Mouse (Mus musculus) regulatory T cell (primary cell): ENCODE results near the gene Nfrkb.

Source experiments
- in situ Hi-C: fragments of 300-600 bp; cut with MboI, MseI; formaldehyde crosslinking; loops from one replicate; pipeline ENCODE4 v1.15.1; 2025; ENCODE audit warnings: high pct_unique_total_duplicates

Gene Nfrkb

DNA sequence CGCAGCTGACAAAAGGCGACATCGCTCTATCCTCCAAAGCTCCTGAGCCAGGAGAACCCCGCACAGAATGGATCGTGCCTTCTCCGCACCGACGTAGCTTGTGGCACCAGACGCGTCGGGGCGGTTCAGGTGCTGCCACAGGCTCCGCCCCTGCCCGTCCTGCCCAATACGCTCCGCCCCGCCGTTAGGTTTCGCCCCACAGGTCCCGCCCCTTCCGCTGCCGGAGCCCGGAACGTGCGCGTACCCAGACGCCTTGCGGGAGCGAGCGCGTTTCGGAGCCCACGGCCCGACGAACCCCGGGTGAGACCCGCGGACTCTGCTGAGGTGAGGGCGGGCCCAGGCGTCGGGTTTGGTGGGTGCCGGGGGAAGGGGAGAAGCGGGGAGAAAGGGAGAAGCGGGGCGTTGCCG is at the start of gene Nfrkb:
Nfrkb (plus strand) TSS at position 246 of the 408 bp plus-strand sequence.
- in situ Hi-C loops, result loop anchor here (10.0 kb wide), 1 partner anchor 351 kb away; the partner anchor contains the start of gene Zbtb44

- in situ Hi-C loops, result no loop called here
These were observed 41.6 kb upstream of the Nfrkb start for GRCm38 (mm10) chr9:31344289-31344831.

DNA sequence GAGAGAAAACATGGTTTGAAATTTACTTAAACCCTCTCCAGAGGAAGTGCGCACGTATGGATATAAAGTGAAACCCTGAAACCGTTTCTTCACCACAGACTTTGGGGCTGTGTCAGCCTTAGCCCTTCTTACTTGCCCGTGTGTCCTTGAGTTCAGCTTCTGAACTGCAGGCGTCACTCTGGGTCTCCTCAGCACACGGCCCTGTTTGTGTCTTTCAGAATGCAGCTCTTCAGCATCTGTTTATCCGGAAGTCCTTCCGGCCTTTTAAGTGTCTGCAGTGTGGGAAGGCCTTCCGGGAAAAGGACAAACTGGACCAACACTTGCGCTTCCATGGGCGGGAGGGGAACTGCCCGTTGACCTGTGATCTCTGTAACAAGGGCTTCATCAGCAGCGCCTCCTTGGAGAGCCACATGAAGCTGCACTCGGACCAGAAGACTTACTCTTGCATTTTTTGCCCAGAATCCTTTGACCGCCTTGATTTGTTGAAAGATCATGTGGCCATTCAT is 39.4 kb upstream of the Nfrkb start:
- in situ Hi-C loops, result no loop called here

DNA sequence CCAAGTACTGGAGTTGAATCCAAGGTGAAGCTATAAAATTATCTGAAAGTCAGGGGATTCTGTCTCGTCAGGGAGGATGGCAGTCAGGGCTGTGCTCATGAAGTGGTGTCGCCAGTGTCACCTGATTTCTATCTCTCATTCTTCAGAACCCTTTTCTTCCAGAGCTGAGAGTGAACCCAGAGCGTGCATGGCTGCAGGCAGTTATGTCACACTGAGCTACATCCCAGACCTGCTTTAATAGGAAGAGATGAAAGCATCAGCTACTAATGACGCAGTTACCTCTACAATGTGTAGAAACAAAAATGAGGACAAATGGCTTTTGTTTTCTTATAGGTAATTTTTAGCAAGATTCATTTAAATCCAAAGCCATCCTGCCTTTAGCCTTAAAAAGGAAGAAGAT is 37.5 kb upstream of the Nfrkb start:
- in situ Hi-C loops, result no loop called here

DNA sequence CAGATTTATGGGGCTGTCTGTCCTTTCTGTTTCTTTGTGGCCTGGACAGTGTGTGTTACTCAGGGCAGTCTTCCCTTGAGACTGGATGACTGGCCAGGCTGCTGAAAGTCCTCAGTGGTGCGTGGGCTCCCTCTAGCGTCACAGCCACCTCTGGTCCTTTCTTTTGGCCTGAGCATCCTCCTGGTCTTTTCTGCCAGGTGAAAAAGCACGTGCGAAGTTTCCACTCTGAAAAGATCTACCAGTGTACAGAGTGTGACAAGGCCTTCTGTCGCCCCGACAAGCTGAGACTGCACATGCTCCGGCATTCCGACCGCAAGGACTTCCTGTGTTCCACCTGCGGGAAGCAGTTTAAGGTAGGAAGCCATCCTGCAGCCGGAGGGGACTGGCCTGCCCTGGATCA is 37.1 kb upstream of the Nfrkb start:
- in situ Hi-C loops, result no loop called here

DNA sequence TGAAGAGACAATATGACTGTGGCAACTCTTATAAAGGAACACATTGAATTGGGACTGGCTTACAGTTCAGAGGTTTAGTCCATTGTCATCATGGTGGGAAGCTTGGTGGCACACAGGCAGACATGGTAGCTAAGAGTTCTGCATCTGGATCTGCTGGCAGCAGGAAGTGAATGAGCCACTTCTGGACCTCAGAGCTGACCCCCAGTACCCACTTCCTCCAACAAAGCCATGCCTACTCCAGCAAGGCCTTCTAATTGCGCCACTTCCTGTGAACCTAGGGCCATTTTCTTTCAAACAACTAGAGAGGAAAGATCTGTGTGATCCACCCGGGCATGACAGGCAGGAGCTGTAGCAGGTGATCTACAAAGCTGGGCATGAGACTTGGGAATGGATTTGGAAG is 33.3 kb upstream of the Nfrkb start:
- in situ Hi-C loops, result loop anchor here (5.0 to 25.0 kb wide), 2 partner anchors 190 to 1715 kb away; no protein-coding TSS in a partner anchor

DNA sequence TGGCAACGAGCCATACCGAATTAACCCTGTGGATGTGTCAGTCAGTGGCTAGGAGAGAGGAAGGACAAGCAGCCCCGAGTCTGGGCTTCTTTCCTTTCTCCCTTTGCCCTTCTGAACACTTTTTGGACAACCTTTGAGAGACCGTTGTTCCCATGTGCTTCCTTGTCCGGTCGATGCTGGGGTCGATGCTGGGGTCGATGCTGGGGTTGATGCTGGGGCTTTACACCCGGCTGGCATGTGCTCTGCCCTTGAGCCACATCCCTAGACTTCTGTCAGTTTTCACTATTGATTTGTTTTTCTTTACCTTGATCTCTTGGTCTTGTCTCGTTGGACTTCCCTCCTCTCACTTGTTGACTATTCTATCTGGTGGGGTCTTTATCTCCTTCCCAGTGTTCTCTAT is 32.5 kb upstream of the Nfrkb start:
- in situ Hi-C loops, result loop anchor here (5.0 to 25.0 kb wide), 2 partner anchors 191 to 1716 kb away; no protein-coding TSS in a partner anchor

- in situ Hi-C loops, result loop anchor here (5.0 to 25.0 kb wide), 2 partner anchors 192 to 1717 kb away; no protein-coding TSS in a partner anchor
These were observed 31.9 kb upstream of the Nfrkb start for GRCm38 (mm10) chr9:31354051-31354450.

GRCm38 (mm10) chr9:31363698-31364609 is 22.0 kb upstream of the Nfrkb start:
- in situ Hi-C loops, result loop anchor here (25.0 kb wide), 1 partner anchor 1727 kb away; no protein-coding TSS in a partner anchor

GRCm38 (mm10) chr9:31365086-31365485 is 20.9 kb upstream of the Nfrkb start:
- in situ Hi-C loops, result loop anchor here (25.0 kb wide), 1 partner anchor 1728 kb away; no protein-coding TSS in a partner anchor

DNA sequence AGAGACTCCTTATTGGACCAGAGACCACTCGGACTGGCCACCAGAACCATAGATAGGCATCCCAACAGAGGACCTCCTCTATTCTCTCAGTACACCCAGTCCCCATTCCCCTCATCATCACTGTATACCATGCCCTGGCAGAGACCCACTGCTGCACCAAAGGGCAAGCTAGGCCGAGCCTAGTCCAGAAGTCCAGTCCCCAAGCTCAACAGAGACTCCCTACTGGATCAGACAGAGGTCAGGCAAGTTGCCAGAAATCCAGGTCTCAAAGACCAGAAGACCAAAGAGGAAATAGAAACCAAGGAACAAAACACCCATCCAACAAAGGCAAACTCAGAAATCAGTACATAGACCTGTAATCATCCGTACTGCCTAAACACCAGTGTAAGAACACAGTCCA is 14.3 kb upstream of the Nfrkb start:
- in situ Hi-C loops, result loop anchor here (25.0 kb wide), 1 partner anchor 1734 kb away; no protein-coding TSS in a partner anchor

DNA sequence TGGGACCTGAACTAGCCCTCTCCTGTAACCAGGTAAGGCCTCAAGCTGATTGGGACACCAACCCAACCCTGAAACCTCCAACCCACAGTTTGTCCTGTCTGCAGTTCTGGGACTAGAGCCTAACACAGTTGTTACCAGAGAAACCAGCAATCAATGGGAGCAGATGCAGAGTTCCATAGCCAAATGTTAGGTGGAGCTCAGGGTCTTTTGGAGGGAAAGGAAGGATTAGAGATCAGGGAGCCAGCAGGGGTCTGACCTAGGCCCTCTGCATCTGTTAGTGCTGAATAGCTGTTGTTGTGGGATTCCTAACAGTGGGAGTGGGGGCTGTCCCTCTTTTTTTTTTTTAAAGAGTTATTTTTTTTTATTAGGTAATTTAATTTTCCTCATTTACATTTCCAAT is 9.3 kb upstream of the Nfrkb start:
- in situ Hi-C loops, result no loop called here

- in situ Hi-C loops, result loop anchor here (10.0 kb wide), 1 partner anchor 350 kb away; the partner anchor contains the start of gene Zbtb44
These were observed 1.0 kb upstream of the Nfrkb start for GRCm38 (mm10) chr9:31384786-31385499.

DNA sequence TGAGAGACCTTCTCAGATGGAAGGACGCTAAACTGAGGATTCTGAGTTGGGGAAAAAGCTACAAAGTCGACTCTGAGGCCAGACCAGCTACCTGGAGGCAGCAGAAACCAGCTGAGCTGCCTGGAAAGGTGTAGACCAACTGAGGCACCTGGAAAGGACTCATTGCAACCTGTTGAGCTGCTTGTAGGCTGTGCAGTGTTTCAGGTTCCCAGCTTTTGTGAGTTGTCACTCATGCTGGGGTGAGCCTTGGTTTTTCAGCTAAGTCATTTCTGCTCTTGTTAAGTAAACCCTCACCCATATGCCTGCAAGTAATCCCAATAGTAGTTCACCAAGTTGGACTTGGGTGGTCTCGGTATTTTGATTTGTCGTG is 507 bp upstream of the Nfrkb start:
- in situ Hi-C loops, result loop anchor here (10.0 kb wide), 1 partner anchor 351 kb away; the partner anchor contains the start of gene Zbtb44

DNA sequence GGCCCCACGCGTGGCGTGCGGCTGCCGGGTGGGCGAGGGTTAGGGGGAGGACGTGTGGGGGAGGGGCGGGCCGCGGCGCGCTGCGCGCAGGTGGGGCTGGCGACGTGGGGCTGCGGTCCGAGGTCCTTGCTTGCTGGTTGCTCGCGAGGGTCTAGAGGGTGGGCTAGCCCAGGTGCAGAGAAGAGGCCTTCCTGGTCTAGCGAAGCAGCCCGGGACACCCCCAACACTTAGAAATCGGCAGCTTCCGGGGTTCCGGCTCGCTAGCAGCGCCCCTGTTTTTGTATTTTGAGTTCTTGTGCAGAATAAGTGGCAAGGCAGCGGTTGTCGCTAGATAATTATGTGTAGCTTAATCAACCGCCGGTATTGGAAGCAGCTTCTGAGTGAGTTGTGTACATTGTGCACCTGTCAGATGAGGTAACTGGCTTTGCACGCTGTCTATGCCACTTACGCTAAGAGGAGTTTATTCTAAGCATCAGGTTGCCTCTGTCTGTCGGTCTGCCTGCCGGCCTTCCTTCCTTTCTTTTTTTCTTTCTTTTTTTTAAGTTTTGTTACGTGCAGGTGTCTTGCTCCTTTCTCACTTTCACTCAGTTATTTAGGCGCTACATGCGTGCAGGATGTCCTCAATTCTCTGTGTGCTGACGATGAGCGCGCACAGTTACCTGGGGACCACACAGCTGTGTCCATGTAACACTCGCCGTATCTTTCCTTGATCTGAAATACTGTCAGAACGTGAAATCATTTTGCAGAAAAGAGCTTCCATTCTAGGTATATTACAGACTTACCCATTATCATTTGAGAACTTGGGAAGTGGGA is 582 bp downstream of the Nfrkb start:
- in situ Hi-C loops, result loop anchor here (10.0 kb wide), 1 partner anchor 352 kb away; the partner anchor contains the start of gene Zbtb44

GRCm38 (mm10) chr9:31387206-31387605 is 1.2 kb downstream of the Nfrkb start:
- in situ Hi-C loops, result loop anchor here (10.0 kb wide), 1 partner anchor 352 kb away; the partner anchor contains the start of gene Zbtb44

DNA sequence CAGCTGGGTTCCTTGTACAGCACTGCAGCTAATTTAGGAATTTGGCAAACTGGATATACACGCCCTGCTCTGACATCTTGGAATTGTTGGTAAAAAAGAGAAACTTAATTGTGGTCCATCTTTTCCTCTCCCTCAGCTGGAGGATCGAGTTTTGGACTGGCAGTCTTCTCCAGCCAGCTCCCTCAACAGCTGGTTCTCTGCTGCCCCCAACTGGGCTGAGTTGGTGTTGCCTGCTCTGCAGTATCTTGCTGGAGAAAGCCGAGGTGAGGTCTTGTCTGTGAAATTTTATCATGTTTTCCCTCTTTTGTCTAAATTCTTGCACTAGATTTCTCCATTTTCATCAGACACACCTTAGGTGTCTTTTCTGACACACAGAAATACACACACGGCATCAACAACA is 14.4 kb downstream of the Nfrkb start:
- in situ Hi-C loops, result loop anchor here (10.0 kb wide), 1 partner anchor 956 kb away; no protein-coding TSS in a partner anchor

- in situ Hi-C loops, result loop anchor here (10.0 kb wide), 1 partner anchor 960 kb away; no protein-coding TSS in a partner anchor
These were observed 18.3 kb downstream of the Nfrkb start for GRCm38 (mm10) chr9:31404311-31404710.

DNA sequence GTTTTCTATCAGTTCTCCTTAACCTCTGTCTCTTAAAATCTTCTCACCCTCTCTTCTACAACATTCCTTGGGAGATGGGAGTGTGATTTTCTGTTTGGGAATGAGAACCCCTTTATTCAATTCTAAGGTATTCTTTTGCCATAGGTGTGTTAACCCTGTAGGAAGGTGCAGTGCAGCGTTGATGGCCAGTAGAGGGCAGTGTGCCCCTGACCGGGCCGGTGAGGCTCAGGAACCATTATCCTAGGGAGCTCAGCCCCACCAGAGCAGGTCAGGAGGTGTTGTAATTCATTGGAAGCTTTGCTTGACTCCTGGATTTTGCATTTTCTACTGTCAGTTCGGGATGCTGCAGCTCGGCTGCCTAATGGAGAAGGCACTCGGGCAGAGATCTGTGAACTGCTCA is 19.2 kb downstream of the Nfrkb start:
- in situ Hi-C loops, result loop anchor here (10.0 kb wide), 1 partner anchor 960 kb away; no protein-coding TSS in a partner anchor

DNA sequence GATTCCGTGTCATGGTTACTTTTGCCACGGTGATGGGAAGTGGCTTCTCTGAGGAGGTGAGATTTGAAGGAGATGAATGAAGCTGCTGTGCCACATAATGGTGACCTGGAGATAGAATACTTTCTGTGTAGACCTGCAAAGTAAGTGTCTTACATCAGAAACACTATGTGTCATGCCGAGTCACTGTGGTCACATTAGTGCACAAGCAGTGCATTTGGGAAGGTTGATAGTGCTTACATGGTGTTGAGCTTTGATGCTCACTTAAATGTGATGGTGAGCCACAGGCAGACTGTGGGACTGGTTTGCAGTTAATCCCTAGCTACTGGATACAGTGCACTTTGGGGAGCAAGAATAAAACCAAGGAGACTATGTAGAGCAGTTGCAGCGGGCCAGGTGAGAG is 26.2 kb downstream of the Nfrkb start:
- in situ Hi-C loops, result no loop called here
